Mouse (Mus musculus): ENCODE data around the gene Hibadh.

GRCm38 (mm10) chr6:52567327-52568299, 72.6 kb downstream of the Hibadh start:
- no peak for TF ChIP-seq CTCF (IDR thresholded peaks at IDR 0.05; ENCODE audit: low read depth, low read length)
- no peak for TF ChIP-seq POLR2A (IDR thresholded peaks at IDR 0.05; ENCODE audit: borderline replicate concordance, low read depth, low read length)
